Mouse (Mus musculus): ENCODE results near the gene Brinp1. TPM values are rescaled to one million over a fixed set of nuclear protein-coding genes. Genes with fewer than 3 reads are reported as not detected.

Gene Brinp1
- total and polyA plus RNA-seq, 3 experiments, result not detected

DNA sequence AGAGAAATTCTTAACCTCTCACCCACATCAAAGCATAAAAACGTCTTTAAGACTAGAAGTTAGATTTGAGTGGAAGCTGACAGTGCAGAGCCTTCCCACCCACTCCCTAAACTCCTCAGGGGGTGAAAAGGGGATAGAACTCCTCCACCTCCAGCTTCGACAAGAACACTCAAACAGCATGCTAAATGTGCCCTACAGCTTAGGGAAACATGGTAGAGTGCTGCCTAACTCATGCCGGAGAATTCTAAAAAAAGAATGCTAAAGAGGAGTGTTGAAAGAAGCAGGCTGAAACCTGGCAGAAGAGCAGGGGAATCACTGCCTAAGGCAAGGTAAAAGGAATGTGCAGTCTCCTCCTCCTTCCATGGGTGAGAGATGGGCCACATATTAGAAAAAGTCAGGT is 43.3 kb downstream of the Brinp1 start:
- H3K36me3 ChIP-seq (replicated peaks in 1 of 2; ENCODE audit: control insufficient read depth in 1 of 2, insufficient read depth in 1 of 2, low read length in 1 of 2), result no peaks in the 10 kb centered on the region
- H3K4me2 ChIP-seq (ENCODE audit: insufficient read depth, low read depth, poor library complexity, severe bottlenecking), result no peak overlapping the region
- H3K27ac ChIP-seq (ENCODE audit: insufficient read depth, low read depth), result no peak overlapping the region
- H3K4me3 ChIP-seq (replicated peaks in 1 of 3; ENCODE audit: low read depth in 2 of 3, low read length in 2 of 3, poor library complexity in 1 of 3), result no peak overlapping the region
- no peak for DNase-seq (ENCODE audit: extremely low read depth)
- no peaks in the 10 kb centered on the region for H3K79me2 ChIP-seq (replicated peaks; ENCODE audit: control insufficient read depth, extremely low read depth, insufficient read depth, poor library complexity, severe bottlenecking)
- TF ChIP-seq CTCF (conservative IDR thresholded peaks at IDR 0.05 in 1 of 2, IDR thresholded peaks at IDR 0.05 in 1 of 2; ENCODE audit: low read depth in 2 of 2, low read length in 2 of 2) (no peak), IRF4 (IDR thresholded peaks at IDR 0.05; ENCODE audit: low read depth, low read length) (no peak), POLR2AphosphoS2 (IDR thresholded peaks at IDR 0.05; ENCODE audit: low read depth, low read length) (no peak), SMC3 (IDR thresholded peaks at IDR 0.05; ENCODE audit: low read depth, low read length) (no peak), E2F4 (IDR thresholded peaks at IDR 0.05; ENCODE audit: insufficient replicate concordance, low read depth, low read length) (no peak), JUND (conservative IDR thresholded peaks at IDR 0.05; ENCODE audit: low read depth, low read length) (no peak), MAZ (IDR thresholded peaks at IDR 0.05; ENCODE audit: low read depth, low read length) (no peak), ZMIZ1 (IDR thresholded peaks at IDR 0.05; ENCODE audit: low read depth, low read length) (no peak), UBTF (IDR thresholded peaks at IDR 0.05; ENCODE audit: low read depth, low read length) (no peak), KAT2A (IDR thresholded peaks at IDR 0.05; ENCODE audit: insufficient replicate concordance, low read length) (no peak), MAX (IDR thresholded peaks at IDR 0.05; ENCODE audit: low read length) (no peak), TBP (conservative IDR thresholded peaks at IDR 0.05; ENCODE audit: low read depth, low read length) (no peak), NELFE (IDR thresholded peaks at IDR 0.05; ENCODE audit: low read depth, low read length) (no peak), ZNF384 (IDR thresholded peaks at IDR 0.05; ENCODE audit: low read depth, low read length) (no peak), USF2 (conservative IDR thresholded peaks at IDR 0.05; ENCODE audit: low read depth, low read length) (no peak), ETS1 (conservative IDR thresholded peaks at IDR 0.05; ENCODE audit: low read depth, low read length) (no peak), MYC (IDR thresholded peaks at IDR 0.05; ENCODE audit: low read depth, low read length) (no peak), CHD1 (IDR thresholded peaks at IDR 0.05; ENCODE audit: low read depth, low read length) (no peak), EP300 (IDR thresholded peaks at IDR 0.05; ENCODE audit: low read length) (no peak)
- H3K4me1 ChIP-seq (ENCODE audit: control insufficient read depth in 1 of 2, insufficient read depth in 2 of 2), result no peaks in the 10 kb centered on the region
- H3K9me3 ChIP-seq (replicated peaks; ENCODE audit: low read length), result peaks cover 55% of the 10 kb centered on the region
- in situ Hi-C loops (cut with MboI; ENCODE audit: low pct_ligation_motif_present, low pct_unique_long_range_greater_than_20kb, low sequenced_read_pairs) (no loop called here), dilution Hi-C loops (cut with MboI; ENCODE audit: extremely low pct_ligation_motif_present, extremely low pct_unique_long_range_greater_than_20kb, low sequenced_read_pairs) (no loop called here)
- H3K9ac ChIP-seq (ENCODE audit: insufficient read depth, low read depth), result no peak overlapping the region
- H3K27me3 ChIP-seq (replicated peaks), result no peaks in the 10 kb centered on the region

DNA sequence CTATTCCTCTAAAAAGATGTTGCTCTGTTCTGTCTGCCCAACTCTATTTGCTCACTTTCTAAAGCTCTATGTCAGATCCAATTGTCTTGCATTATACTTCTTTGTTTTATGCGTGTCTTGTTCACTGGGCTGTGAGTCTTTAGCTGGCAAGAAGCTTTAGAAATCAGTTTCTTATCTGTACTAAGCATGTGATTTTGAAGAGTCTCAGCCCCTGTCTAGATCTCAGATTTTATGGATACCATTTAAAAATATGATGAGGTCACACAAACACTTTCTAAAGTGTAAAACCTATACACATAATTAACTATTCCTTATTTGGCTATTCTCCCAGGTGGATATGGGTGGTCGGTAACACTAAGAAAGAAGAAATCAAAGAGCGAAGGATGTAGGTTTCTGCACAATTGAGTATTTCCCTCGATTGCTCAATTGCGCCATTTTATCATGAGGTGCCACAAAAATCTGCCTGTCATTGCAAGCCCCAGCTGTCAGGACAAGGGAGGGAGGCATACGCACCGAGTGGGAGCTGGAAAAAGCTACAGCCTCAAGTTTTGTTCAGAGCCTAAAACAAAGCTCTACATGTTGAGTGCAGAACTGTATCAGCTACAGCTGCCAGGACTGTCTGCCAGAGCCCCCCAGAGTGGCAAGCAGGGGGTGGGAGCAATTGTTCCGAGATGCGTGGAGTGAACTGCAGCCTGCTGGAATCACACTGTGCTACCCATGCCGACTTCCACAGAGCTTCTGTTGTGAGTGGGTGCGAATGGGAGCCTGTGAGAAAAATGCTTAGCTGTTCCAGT is 47.6 kb downstream of the Brinp1 start:
- no peaks in the 10 kb centered on the region for H3K4me1 ChIP-seq (ENCODE audit: control insufficient read depth in 1 of 2, insufficient read depth in 2 of 2)
- H3K9ac ChIP-seq (ENCODE audit: insufficient read depth, low read depth), result no peak overlapping the region
- peaks cover 53% of the 10 kb centered on the region for H3K9me3 ChIP-seq (replicated peaks; ENCODE audit: low read length)
- in situ Hi-C loops (cut with MboI; ENCODE audit: low pct_ligation_motif_present, low pct_unique_long_range_greater_than_20kb, low sequenced_read_pairs) (no loop called here), dilution Hi-C loops (cut with MboI; ENCODE audit: extremely low pct_ligation_motif_present, extremely low pct_unique_long_range_greater_than_20kb, low sequenced_read_pairs) (no loop called here)
- no peak overlapping the region for H3K4me3 ChIP-seq (replicated peaks in 1 of 3; ENCODE audit: low read depth in 2 of 3, low read length in 2 of 3, poor library complexity in 1 of 3)
- H3K27ac ChIP-seq (ENCODE audit: insufficient read depth, low read depth), result no peak overlapping the region
- DNase-seq (ENCODE audit: extremely low read depth), result no peak
- H3K27me3 ChIP-seq (replicated peaks), result no peaks in the 10 kb centered on the region
- no peaks in the 10 kb centered on the region for H3K79me2 ChIP-seq (replicated peaks; ENCODE audit: control insufficient read depth, extremely low read depth, insufficient read depth, poor library complexity, severe bottlenecking)
- no peaks in the 10 kb centered on the region for H3K36me3 ChIP-seq (replicated peaks in 1 of 2; ENCODE audit: control insufficient read depth in 1 of 2, insufficient read depth in 1 of 2, low read length in 1 of 2)
- H3K4me2 ChIP-seq (ENCODE audit: insufficient read depth, low read depth, poor library complexity, severe bottlenecking), result no peak overlapping the region
- no peak for TF ChIP-seq MEF2A (IDR thresholded peaks at IDR 0.05; ENCODE audit: borderline replicate concordance, low read depth, low read length)
- no peak for TF ChIP-seq USF2 (conservative IDR thresholded peaks at IDR 0.05; ENCODE audit: low read depth, low read length)
- TF ChIP-seq SMC3 (IDR thresholded peaks at IDR 0.05; ENCODE audit: low read depth, low read length), result no peak
- no peak for TF ChIP-seq ELF1 (IDR thresholded peaks at IDR 0.05; ENCODE audit: low read depth, low read length)
- no peak for TF ChIP-seq SIN3A (IDR thresholded peaks at IDR 0.05; ENCODE audit: low read length)
- TF ChIP-seq EP300 (IDR thresholded peaks at IDR 0.05; ENCODE audit: low read length), result no peak
- no peak for TF ChIP-seq IRF4 (IDR thresholded peaks at IDR 0.05; ENCODE audit: low read depth, low read length)
- TF ChIP-seq UBTF (IDR thresholded peaks at IDR 0.05; ENCODE audit: low read depth, low read length), result no peak
- TF ChIP-seq MAFK (IDR thresholded peaks at IDR 0.05; ENCODE audit: insufficient replicate concordance, low read length), result no peak
- no peak for TF ChIP-seq JUND (conservative IDR thresholded peaks at IDR 0.05; ENCODE audit: low read depth, low read length)
- TF ChIP-seq MAX (IDR thresholded peaks at IDR 0.05; ENCODE audit: low read length), result no peak
- TF ChIP-seq MAZ (IDR thresholded peaks at IDR 0.05; ENCODE audit: low read depth, low read length), result no peak
- no peak for TF ChIP-seq BHLHE40 (IDR thresholded peaks at IDR 0.05; ENCODE audit: low read depth, low read length)
- no peak for TF ChIP-seq GABPA (IDR thresholded peaks at IDR 0.05; ENCODE audit: insufficient replicate concordance, low read depth, low read length)
- no peak for TF ChIP-seq POLR2A (IDR thresholded peaks at IDR 0.05; ENCODE audit: low read depth, low read length)
- no peak for TF ChIP-seq E2F4 (IDR thresholded peaks at IDR 0.05; ENCODE audit: insufficient replicate concordance, low read depth, low read length)
- TF ChIP-seq MXI1 (IDR thresholded peaks at IDR 0.05; ENCODE audit: low read depth, low read length), result no peak
- no peak for TF ChIP-seq PAX5 (IDR thresholded peaks at IDR 0.05; ENCODE audit: low read length)
- no peak for TF ChIP-seq ZNF384 (IDR thresholded peaks at IDR 0.05; ENCODE audit: low read depth, low read length)
- TF ChIP-seq HCFC1 (IDR thresholded peaks at IDR 0.05; ENCODE audit: low read depth, low read length), result no peak

All from CH12.LX (cell line).